Comparison of ENCODE assay signal across 25 mouse cellular contexts in the genomic region with DNA sequence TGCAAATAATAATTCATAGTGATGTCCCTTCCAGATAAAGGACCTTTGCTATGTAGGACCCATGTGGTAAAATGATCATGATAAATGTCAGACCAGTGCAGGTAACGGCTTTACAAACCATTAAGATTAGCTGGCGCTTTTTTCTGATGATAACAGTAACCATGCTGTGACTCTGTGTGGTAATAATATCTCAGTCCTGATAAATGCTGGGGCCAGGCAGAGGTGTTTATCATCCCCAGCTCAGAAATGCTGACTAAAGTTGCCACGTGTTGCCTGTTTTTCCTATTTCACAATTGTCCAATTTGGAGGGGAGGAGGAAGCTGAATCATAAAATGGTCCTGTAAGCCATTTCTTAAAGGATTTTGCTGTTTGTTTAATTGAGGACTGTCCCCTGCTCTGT.
DNase-seq lines count a peak whose midpoint lies in the region; ATAC-seq and TF ChIP-seq lines count a peak whose summit lies in the region.
"Had no signal": no experiment of that assay in that cellular context is flagged by ENCODE, and none has a peak within 500 bp of the region (broad histone marks: within the 10 kb centered on the region; RNA-seq: fewer than 3 reads in every experiment).

No protein-coding gene starts in this region.

- peak; percentile 40; the same call in 1 of the 2 replicates for ATAC-seq in intestine, embryonic 16.5 days
- ATAC-seq in intestine, embryonic 15.5 days, result no peak
- peak; percentile 84 for ATAC-seq in liver, embryonic 14.5 days (ENCODE audit: insufficient read depth)
- ATAC-seq: forebrain, embryonic 16.5 days; Patski had no signal

- WGBS in intestine, embryonic 16.5 days, result 61% methylated on average over 3 of the region's 3 CpGs
- WGBS in intestine, embryonic 15.5 days, result 69% methylated on average over 3 of the region's 3 CpGs
- 8% methylated on average over 3 of the region's 3 CpGs for WGBS in liver, embryonic 14.5 days (ENCODE audit: insufficient replicate concordance)

- peak; percentile 25 for DNase-seq in c-Kit-positive CD71-positive TER-119-positive erythroid progenitor cells, embryonic 14.5 days (ENCODE audit: low spot score)
- peak; percentile 26 to 33 (median 32) for DNase-seq in liver, embryonic 14.5 days (ENCODE audit: low read depth in 3 of 3, low spot score in 3 of 3)
- DNase-seq in spleen, postnatal 36 days (ENCODE audit: low spot score in 2 of 2), result no peak
- no peak for DNase-seq in heart, postnatal 14 days
- no peak for DNase-seq in embryo, embryonic 9.5 days (ENCODE audit: extremely low spot score)
- DNase-seq: adrenal gland, adult 2 months; cerebellum, adult 9-10 months; gastrocnemius, postnatal 25 days; heart, adult 2 months; kidney, adult 18-20 months; midbrain, embryonic 14.5 days; retina, postnatal 1 day; right cerebral cortex, postnatal 25 days; thymus, postnatal 25 days had no signal

- no peak overlapping the region for H3K4me2 ChIP-seq in intestine, embryonic 16.5 days (ENCODE audit: low read depth, low read length)
- no peak overlapping the region for H3K4me2 ChIP-seq in intestine, embryonic 15.5 days (replicated peaks)
- H3K4me2 ChIP-seq in liver, embryonic 14.5 days (ENCODE audit: low read depth), result no peak overlapping the region
- H3K4me2 ChIP-seq: heart, embryonic 13.5 days; hindbrain, embryonic 12.5 days; limb, embryonic 15.5 days had no signal

- no peak overlapping the region for H3K9ac ChIP-seq in intestine, embryonic 16.5 days (ENCODE audit: low read depth, low read length)
- H3K9ac ChIP-seq in intestine, embryonic 15.5 days, result no peak overlapping the region
- no peak overlapping the region for H3K9ac ChIP-seq in liver, embryonic 14.5 days (replicated peaks)
- H3K9ac ChIP-seq: heart, embryonic 13.5 days; hindbrain, embryonic 12.5 days; limb, embryonic 15.5 days had no signal

- H3K4me3 ChIP-seq in intestine, embryonic 16.5 days (ENCODE audit: low read length), result no peak overlapping the region
- H3K4me3 ChIP-seq in intestine, embryonic 15.5 days (replicated peaks), result no peak overlapping the region
- H3K4me3 ChIP-seq in liver, embryonic 14.5 days (ENCODE audit: insufficient read depth in 1 of 2, low read depth in 2 of 2, low read length in 2 of 2), result no peak overlapping the region
- H3K4me3 ChIP-seq: embryonic facial prominence, embryonic 10.5 days; heart, adult 2 months; heart, embryonic 13.5 days; hindbrain, embryonic 12.5 days; left cerebral cortex, adult 2 months; limb, embryonic 15.5 days had no signal

- intact Hi-C loops in heart, postnatal 14 days (cut with DNase I), result no loop called here

- TF ChIP-seq CTCF in liver, embryonic 14.5 days (IDR thresholded peaks at IDR 0.05; ENCODE audit: low read depth), result no peak

- no peak overlapping the region for H3K27ac ChIP-seq in intestine, embryonic 16.5 days (ENCODE audit: low read length)
- no peak overlapping the region for H3K27ac ChIP-seq in intestine, embryonic 15.5 days
- no peak overlapping the region for H3K27ac ChIP-seq in liver, embryonic 14.5 days
- H3K27ac ChIP-seq: embryonic facial prominence, embryonic 10.5 days; heart, adult 2 months; heart, embryonic 13.5 days; hindbrain, embryonic 12.5 days; kidney, postnatal 0 days; left cerebral cortex, adult 2 months; limb, embryonic 15.5 days; macrophage had no signal

- H3K4me1 ChIP-seq in intestine, embryonic 16.5 days (ENCODE audit: control insufficient read depth, insufficient read depth, low read length), result 0 out of 2 replicates have a peak, but pooled peaks cover 3% of the 10 kb centered on the region
- H3K4me1 ChIP-seq in intestine, embryonic 15.5 days (replicated peaks), result no peaks in the 10 kb centered on the region
- H3K4me1 ChIP-seq in liver, embryonic 14.5 days (replicated peaks; ENCODE audit: control insufficient read depth in 2 of 2, insufficient read depth in 2 of 2, low read length in 1 of 2), result peaks cover 6 to 11% of the 10 kb centered on the region in 2 experiments

- no peaks in the 10 kb centered on the region for H3K36me3 ChIP-seq in intestine, embryonic 16.5 days (ENCODE audit: control insufficient read depth, insufficient read depth, low read length)
- no peaks in the 10 kb centered on the region for H3K36me3 ChIP-seq in intestine, embryonic 15.5 days
- H3K36me3 ChIP-seq in liver, embryonic 14.5 days (replicated peaks; ENCODE audit: control insufficient read depth, insufficient read depth, low read depth), result no peaks in the 10 kb centered on the region
- H3K36me3 ChIP-seq: embryonic facial prominence, embryonic 10.5 days; heart, embryonic 13.5 days; hindbrain, embryonic 12.5 days; limb, embryonic 15.5 days had no signal

- TF ChIP-seq EP300 in liver, embryonic 14.5 days (IDR thresholded peaks at IDR 0.05; ENCODE audit: low read depth), result peak; percentile 44; the same call in 1 of the 2 replicates

- H3K9me3 ChIP-seq in intestine, embryonic 16.5 days (ENCODE audit: control insufficient read depth, low read length), result no peaks in the 10 kb centered on the region
- H3K9me3 ChIP-seq in intestine, embryonic 15.5 days, result no peaks in the 10 kb centered on the region
- H3K9me3 ChIP-seq in liver, embryonic 14.5 days (ENCODE audit: control insufficient read depth, low read length), result no peaks in the 10 kb centered on the region
- H3K9me3 ChIP-seq: embryonic facial prominence, embryonic 10.5 days; heart, embryonic 13.5 days; hindbrain, embryonic 12.5 days; limb, embryonic 15.5 days had no signal

- no peaks in the 10 kb centered on the region for H3K27me3 ChIP-seq in intestine, embryonic 16.5 days (replicated peaks; ENCODE audit: control insufficient read depth, insufficient read depth, low read length)
- no peaks in the 10 kb centered on the region for H3K27me3 ChIP-seq in intestine, embryonic 15.5 days (replicated peaks)
- H3K27me3 ChIP-seq in liver, embryonic 14.5 days (ENCODE audit: control insufficient read depth, insufficient read depth, low read length), result no peaks in the 10 kb centered on the region
- H3K27me3 ChIP-seq: heart, embryonic 13.5 days; hindbrain, embryonic 12.5 days; limb, embryonic 15.5 days; Patski had no signal

Comparison
In these comparisons a context has a peak if more than half of its experiments do, and no peak if none do; other contexts are left out.
1. DNase-seq: peak in c-Kit-positive CD71-positive TER-119-positive erythroid progenitor cells, embryonic 14.5 days (single experiment) and liver, embryonic 14.5 days (3 of 3); none in spleen, postnatal 36 days (0 of 2), heart, postnatal 14 days (0 of 2) and embryo, embryonic 9.5 days (single experiment).